Mouse (Mus musculus) embryonic fibroblast, embryonic 13.5 days (primary cell): ENCODE data around the gene E130218I03Rik.

Source experiments
- CTCF ChIP-seq: IDR thresholded peaks from 2 replicates; pipeline ENCODE4 v1.5.1; 2011; ENCODE audit warnings: mild to moderate bottlenecking, control low read depth, low read length, moderate library complexity, borderline replicate concordance; ENCODE audit not compliant: insufficient read depth
- POLR2A ChIP-seq: IDR thresholded peaks from 2 replicates; pipeline ENCODE4 v1.6.1; 2011; ENCODE audit warnings: low read depth, mild to moderate bottlenecking, control low read depth, low read length, moderate library complexity

DNA sequence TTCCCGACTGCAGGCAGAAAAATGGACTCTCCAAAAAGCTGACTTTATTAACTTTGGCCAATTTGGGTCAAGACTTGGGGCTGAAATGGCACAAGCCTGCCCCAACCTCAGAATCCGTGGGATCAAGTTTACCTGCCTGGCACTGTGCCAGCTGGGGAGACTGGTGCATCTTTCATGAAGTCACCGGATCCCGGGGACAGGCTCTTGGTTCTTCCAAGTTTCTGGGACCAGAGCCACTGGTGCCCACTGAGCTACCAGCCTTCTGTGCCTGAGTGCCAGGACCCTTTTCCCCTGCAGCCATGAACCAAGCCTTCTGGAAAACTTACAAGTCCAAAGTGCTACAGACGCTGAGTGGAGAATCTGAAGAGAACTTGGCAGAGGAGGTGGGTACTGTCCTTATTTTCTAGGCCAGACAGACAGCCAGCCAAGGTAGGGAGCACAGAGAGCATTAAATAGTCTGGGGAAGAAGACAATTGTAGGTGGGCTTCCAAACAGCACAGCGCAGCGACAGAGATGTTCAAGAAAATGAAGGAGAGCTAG, 3.3 kb downstream of the E130218I03Rik start, which contains the start of gene Gm30191:
- TF ChIP-seq CTCF, result no peak
- no peak for TF ChIP-seq POLR2A
